Mouse (Mus musculus) thymus, postnatal 4 days (tissue): ENCODE measurements around the gene Grin2c.
A peak's percentile ranks its signal among the peaks of the same experiment; 100 is the strongest.

Experiments
- DNase-seq: peaks from one replicate; pipeline ENCODE4 v3.0.0; 2021

Grin2c gene

DNA sequence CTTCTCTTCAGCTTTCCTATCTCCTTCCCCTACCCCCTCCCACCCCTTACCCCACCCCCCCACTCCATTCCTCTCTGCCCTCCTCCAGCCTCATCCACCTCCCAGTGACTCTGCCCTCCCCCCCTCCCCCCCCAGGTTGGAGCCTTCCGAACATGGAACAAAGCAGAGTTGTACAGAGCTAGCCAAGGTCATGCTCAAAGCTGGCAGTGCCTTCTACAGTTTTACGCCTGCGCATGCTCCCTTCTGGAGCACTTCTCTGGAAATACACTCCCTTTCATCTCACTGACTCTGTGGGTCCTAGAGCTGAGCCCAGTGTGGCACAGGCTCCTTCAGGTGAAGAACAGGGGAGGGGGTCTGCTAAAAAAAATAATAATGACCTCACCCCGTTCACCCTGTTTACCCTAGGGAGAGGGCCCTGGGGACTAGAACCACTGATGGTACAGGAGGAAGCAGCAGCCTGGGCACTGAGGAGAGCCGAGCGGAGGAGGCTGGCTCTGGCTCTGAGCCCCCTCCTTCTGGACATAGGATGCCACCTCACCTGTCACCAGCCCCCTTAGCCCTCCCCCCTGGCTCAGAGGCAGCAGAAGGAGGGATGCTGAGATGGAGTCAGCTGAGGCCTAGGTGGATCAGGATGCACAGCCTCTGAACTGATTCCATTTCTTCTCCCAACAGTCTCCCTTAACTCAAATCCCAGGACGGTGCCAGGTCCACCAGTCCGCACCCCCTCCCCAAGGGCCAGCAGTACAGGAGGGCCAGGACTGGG, 15.9 kb upstream of the Grin2c start:
- no peak for DNase-seq

DNA sequence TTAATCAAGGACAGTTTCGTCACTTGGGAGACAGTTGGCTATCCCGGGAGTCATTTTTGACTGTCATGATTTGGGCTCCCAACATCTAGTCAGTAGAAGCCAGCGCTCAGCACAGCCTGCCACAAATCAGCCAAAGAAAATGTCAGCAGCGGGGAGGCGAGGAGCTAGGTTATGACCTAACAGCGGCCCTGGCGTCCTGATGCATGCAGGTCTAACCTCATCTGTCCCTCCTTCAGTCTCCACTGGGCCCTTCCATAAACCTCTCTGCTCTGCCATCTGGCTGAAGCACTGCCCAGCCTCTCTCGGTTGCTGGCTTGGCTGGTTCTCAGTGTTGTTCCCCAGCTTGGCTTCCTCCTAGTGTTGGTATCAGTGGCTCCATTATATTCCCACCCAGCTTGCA, 15.3 kb upstream of the Grin2c start:
- no peak for DNase-seq

DNA sequence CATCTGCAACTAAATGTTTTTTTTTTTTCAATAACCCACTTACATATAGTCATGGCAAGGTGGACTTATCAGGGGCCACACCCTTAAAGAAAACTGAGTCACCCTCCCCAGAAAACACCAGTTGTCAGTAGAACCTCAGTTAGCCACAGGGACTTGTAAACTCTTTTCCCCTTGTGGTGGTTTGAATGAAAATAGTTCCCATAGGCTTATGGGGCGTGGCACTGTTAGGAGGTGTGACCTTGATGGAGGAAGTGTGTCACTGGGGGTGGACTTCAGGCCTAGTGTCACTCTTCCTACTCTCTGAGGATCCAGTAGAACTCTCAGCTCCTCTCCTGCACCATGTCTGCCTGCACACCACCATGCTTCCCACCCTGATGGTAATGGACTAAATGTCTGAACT, 12.7 kb upstream of the Grin2c start:
- DNase-seq, result no peak

DNA sequence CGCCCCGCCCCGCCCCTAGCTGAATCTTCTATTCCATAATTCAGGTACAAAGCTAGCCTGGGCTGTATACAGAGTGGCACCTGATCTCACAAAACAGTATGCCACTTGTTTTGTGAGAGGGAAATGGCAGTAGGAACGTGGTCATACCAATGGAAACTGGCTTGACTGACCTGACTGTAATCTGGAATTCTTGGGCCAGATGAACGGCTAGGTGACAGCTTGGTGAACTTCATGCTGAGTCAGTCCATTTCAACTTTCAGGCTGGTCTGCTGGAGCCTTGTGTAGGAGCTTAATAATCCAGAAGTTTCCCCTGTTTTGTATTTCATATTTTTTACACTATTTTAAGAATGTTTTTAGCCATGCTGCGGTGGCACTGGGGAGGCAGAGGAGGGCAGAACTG, 11.1 kb upstream of the Grin2c start:
- DNase-seq, result no peak

DNA sequence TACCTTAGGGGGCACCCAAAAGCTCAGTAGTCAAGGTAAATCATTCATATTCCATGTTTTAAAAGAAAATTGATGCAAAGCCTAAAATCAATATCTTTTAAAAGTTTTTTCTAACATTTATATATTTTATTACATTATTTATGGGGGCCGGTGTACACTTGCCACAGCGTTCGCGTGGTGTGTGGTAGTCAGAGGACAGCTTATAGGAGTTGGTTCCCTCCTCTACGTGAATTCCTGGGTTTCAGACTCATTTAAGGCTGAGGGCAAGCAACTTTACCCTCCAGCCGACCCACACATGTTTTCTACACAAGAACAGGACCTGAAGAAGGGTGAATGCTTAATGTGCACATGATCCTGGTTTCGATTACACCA, 10.5 kb upstream of the Grin2c start:
- DNase-seq, result no peak

DNA sequence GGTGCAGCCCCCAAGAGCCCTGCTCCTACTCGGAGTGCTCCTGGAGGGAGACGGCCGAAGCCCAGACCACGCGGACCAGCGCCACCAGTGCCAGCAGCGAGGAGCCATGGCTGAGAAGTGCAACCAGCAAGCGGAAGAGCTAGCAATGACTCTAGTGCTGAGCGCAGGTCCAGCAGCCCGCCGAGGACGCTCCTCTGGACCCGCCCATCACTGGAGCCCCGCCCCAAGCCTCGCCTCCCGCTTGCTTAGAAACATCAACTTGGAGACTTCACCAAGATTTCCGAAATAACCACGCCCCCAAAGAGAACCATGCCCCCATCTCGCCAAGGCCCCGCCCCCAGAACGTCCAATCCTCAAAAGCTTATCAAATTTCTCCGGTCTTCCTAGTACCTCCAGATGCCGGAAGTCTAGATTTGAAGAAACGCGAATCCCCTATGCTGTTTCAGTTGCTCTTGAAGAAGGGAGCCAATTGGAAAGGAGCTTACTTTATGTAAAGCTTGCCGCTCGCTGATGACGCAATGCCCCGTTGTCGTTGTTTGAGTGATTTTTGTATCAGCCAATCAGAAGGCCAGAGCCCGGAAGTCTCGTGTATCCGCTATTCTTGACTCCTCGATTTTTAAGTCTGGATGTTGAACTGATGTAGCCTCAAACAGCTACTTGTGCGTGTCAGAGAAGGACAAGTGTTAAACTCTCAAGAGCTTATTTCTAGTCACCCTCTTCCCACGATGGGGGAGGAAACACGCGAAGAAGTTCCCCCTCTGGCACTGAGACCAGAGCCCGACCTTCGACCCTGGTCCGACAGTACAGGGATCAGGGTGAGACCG, 9.9 kb upstream of the Grin2c start, which contains the start of gene Fdxr:
Gene Fdxr (minus strand): TSS at position 271 of the 824 bp plus-strand sequence.
- peak; percentile 99 for DNase-seq

DNA sequence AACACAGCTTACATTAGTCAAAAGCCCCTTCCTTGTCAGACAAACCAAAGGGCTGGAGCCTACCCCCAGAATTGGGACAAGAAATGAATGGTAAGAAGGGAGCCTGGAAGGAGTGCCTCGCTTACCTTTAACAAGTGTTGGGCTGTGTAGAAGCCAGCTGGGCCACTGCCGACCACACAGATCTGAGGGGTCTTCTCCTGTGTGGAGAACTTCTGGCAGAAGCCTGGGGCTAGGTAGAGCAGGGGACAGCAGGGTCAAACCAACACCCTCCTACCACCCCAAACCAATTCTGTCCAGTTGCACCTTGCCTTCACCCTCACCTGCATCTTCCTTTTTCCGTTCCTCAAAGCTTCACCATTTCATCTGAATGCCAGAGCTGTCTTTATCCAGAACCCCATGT, 8.9 kb upstream of the Grin2c start:
- DNase-seq, result no peak

DNA sequence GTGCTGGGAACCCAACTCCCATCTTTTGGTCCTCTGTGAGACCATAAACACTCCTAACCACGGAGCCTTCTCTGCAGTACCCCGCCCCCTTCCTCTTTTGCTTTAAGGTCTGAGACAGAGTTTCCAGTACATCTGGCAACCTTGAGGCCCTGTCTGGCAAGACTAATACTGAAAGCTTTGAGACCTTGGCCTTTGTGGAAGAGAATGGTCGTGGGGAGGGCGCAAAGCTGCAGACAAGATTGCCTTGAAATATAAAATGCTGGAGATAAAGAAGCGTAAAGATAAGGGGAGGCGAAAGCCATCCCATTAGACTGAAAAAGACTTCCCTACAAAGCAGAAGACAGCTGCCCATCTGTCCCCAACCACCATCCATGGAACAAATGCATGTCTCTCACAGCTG, 8.5 kb upstream of the Grin2c start:
- no peak for DNase-seq

DNA sequence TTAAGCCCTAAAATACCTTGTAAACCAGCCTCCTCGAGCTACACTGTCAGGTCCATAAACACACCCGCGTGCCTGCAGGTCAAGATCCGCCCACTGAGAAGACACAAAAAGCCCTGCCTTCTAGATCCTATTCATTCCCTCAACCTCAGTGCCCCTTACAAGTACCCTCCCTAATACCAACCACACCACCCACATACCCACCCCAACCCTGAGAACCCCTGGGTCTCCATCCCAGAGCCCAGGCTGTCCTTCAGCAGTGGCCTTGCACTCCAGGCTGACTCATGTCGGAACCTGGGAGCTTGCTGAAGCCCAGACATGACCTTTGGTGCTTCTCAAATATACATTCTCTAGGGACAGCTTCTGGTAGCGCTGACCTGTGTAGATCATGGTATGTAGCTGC, 7.7 kb upstream of the Grin2c start:
- no peak for DNase-seq

DNA sequence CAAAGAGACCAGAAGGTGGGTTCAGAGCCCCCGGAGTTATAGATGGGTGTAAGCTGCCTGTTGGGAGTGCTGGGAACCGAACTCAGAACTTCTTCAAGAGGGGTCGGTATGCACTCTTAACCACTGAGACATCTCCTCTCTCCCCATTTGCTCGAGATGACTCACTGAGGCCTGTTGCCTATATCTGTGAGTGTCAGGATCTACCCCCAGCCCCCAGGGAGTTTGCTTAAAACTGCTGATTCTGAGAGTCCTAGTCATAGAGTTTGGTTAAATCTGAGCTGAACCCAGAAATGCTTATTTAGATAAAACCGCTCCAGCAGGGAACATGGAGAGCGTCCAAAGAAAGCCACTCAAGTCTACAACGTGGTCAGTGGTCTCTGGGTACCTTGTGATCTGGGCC, 7.1 kb upstream of the Grin2c start:
- no peak for DNase-seq

DNA sequence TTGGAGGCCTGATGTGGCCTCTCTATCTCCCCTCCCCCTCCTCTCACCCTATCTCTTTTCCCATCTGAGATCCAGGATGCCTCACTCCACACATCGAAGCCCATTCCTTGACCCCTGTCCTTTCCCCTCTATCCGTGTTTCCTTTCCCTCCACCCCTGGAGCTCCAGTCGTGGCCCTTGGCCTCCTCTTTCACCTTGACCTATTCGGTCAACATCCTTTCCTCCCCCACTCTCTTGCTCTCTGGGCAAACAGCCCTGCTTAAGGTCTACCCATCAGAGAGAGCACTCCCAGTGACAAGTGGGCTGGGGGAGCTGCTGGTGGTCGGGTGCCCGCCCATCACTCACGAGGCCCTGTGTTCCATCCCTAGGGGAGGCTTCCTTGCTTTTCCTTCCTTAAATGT, 6.7 kb upstream of the Grin2c start:
- DNase-seq, result no peak

DNA sequence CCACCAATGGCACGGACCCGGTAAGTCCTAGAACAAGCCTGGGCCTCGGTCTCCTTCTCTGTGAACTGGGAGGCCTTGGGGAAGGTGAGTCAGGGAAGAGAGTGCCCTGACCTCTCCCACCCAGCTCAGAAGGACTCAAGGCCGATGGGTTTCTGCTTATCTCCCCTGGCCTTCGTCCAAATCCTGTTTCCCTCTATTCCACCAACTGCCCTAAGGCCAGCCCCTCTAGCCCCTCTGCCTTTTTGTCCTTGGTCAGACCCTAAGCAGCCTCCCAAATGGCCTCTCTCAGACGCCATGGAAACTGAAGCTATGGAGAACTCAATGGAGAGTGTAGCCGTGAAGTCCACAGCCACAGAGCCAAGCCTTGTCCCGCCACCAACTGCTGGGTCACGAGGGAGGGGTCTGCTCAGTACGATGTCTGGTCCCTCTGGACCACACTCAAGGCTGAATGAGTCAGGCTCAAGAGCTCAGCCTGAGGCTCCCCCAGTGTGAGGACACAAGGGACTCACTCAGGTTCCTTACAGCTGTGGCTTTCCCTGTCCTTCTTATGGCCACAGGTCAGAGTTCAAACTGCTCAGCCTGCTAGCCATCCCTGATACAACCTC, 6.0 kb upstream of the Grin2c start:
- DNase-seq, result no peak

DNA sequence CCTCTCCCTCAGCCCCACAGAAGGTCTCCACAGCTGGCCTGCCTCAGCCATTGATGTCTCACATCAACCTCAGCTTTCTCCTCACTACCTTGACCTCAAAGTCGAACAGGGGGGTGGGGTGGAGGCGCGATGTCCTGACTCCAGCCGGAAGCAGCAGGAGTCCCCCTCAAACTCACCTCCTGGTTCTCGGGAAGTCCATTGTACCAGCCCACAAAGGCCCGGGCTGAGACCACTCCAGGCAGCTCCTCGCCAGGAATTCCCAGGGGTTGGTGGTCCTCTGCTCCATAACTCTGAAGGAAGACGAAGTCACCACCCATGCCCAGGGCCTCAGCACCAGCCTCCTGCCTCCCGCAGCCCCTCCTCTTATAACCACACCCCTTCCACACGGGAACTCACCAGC, 4.4 kb upstream of the Grin2c start:
- no peak for DNase-seq

DNA sequence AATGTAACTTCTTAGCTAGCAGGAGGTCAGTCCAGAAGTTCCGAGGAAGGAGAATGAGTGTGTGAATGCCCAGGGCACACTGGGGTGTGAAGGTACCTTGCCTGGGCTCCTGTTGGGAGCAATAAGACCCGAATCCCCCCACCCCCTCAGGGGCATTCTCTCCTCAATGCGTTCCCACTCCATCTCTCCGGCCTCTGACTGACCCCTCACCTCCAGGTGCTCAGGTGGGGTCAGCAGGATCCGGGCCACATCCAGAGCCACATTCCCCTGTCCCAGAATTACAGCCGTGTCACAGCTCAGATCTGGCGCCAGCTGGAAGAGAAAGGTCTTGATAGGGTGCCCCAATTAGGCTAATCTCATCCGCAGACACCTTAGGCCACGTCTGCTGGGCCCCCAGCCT, 4.0 kb upstream of the Grin2c start:
- DNase-seq, result no peak

DNA sequence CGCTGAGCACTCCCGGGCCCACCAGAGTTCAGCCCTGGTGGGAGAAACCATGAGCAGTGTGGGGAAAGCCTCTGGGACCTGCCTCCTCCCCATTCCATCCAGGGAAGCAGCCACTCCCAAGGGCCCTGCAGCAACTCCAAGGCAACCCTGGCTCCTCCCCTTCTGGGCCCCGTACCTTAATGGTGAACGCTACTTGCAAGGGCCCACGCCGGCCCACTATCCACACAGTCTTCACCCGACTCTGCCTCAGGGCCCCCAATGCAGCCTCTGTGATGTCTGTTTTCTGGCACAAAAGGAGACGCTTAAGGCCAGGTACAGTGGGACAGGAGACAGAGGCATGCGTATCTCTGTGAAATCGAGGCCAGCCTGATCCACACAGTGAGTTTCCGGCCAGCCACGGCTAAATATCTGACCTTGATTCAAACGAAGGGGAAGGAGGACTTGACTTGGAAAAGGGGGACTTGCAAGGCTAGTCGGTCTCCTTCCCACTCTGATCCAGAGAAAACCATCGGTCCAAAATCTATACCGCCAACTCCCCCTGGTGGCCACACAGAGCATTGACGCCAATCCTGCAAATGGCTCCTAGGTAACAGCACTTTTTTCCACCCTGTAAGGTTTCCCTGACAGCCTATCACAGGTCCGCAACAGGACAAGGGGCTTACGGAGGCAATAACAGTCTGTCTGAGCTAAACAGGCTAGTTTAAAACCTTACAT, 3.3 kb upstream of the Grin2c start:
- DNase-seq, result peak; percentile 79

DNA sequence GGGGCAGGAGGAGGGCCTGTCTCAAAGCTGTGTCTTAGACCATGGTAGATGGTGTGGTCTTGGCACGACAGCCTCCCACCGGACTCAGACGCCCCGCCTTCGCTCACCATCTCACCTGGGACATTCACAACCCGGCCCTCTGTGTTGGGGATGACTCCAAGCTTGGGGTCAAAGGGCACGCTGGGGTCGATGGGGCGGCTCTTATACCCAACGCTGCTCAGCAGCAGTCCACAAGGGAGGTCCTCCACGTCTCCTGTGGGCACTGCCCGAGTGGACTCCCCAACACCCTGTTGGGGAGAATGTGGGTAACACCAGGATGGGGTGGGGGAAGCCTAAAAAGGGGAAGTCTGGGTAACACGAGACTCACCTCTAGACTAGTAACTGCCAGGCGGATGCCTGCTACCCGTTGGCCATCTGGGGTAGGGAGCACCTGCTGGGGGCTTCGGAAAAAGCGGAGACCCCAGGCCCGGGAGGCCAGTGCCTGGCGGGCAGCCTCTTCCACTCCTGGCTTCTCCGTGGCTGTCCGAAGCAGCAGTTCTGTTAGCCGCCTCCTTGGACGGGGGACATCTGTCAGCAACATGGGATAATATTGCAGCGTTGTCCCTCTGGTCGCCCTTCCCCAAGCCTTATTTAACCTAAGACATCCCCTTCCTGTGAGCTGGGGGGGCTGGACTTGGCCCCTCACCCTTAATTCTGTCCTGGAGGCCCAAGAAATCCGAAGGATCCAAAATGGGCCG, 2.5 kb upstream of the Grin2c start:
- DNase-seq, result no peak

DNA sequence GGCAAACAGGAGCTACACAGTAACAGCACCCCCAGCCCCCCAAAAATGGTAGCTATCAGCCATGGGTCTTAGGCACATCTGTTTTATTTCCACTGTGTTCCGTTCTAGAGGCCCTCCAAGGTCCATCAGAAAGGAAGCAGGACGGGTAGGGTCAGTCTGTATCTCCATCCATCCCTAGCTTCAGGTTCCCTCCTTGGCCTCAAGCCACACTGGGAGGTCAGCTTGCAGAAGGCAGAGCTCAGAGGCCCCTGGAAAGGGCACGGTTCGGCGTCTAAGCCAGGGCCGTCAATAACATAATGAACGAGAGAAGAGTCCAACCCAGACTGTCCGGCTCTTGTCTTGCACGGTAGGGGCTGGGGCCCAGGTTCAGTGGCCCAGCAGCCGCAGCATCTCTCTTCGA, 915 bp upstream of the Grin2c start:
- DNase-seq, result no peak

DNA sequence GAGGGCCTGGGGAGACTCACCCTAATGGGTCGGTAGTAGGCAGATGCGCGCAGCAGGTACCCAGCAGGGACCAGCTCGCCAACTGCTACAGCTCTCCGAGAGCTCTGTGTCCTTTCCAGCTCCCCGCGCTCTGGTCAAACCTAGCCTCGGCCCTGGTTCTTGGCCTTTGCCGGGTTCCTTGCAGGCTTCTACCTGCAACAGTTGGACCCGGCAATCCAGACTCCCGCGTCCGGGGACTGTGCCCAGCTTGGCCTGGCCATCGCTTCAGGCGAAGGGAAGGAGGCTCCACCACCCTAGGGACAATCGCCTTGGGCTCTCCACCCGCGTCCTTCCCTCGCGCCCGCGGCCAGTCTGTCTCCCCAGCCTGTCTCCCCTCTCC, 654 bp downstream of the Grin2c start:
- no peak for DNase-seq

DNA sequence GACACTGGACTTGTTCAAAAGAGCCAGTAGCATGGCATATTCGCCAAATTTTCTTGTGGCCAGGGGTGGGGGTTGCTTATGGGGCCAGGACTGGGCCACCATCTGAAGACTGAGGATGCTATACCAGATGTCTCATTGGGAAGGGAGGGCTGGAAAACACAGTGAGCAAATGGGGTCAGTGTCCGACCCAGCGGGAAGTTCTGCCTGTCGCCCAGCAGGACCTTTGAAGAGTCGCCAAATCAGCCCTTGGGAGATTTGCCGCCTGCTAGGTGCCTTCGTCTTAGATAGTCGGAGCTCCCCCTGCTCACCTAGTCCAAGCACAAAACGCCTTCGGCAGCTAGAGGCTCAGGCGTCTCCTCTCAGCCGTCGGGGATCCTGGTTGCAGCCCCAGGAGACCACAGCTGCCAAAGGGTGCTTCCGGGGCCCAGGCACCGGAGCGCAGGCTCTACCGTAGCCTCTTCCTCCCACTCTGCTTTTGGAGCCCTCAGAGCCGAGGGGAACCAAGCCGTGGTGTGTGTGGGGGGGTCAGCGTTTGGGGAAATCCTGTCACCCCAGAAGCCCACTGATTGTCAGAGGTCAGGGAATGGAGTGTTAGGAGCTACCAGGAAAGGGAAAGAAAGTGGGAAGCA, 1.2 kb downstream of the Grin2c start:
- peak; percentile 45 for DNase-seq

DNA sequence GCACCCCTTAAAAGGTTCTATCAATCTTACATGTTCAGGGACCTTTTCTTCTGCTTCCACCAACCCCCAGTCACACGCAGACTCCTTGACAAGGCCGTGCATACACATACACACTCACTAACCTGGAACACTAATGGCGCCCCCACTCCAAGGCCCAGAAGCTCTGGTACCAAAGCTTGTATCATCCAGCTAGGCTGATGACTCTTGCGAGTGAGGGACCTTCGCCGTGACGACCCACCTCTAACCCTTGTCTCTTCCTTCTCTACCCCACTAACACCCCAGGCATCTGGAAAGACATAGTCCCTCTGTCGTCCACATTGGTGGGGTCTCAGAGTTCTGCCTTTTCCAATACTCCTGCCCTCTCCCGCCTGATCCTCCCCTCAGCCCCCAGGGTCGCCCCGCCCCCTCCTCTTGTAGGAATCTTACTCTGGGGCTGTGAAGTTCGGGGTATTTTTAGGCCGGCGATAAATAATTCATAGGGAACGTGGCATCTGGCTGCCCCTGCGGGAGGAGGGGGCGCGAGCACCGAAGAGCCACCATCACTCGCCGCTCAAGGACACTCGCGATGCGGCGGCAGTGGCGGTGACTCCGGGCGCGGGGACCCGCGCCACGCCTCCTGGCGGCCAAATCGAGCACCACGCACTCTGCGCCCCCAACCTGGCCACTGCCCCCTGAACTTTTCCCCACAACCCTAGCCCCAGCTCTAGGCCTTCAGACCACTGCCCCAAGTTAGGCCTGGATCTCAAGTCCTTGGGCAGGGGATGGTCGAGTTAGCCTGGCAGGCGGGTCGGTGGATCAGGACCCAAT, 2.0 kb downstream of the Grin2c start:
- peak; percentile 81 for DNase-seq

DNA sequence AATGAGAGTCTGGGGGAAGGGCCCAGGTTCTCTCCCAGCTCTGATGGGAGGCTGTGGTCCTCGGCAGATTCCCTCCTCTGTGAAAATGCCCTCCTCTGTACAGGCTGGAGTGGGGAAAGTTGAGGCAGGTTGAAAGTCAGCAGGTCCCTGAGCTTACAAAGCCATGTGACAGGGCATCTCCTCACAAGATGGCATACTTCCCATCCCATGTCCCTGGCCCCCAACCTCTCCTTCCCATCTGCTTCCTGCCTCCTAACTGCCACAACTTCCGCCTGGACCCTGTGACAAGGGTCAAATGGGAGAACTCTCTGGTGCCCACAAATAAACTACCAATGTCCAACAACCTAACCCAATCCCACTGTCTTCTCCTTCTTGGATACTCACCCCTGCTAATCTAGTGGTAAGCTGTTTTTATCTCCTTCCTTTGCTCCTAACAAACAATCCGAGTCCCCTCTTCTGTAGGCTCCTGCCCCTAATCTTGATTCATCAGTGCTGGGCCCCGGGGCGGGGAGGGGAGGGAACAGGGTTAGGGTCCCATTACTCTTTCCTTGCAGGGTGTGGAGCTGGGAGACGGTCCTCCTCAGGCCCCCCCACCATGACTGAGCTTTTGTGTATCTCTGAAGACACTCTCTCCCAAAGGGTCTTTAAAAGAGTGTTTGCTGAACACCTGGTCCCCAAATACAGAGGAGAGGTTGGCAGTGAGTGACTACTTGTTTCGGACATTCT, 2.7 kb downstream of the Grin2c start:
- no peak for DNase-seq
